Mouse (Mus musculus): ENCODE data around the gene Os9.
"Not testable (repeated sequence)": the region's sequence is repeated elsewhere in the genome, so short reads cannot be mapped to it uniquely, and the experiment has no call there.

The Os9 gene

DNA sequence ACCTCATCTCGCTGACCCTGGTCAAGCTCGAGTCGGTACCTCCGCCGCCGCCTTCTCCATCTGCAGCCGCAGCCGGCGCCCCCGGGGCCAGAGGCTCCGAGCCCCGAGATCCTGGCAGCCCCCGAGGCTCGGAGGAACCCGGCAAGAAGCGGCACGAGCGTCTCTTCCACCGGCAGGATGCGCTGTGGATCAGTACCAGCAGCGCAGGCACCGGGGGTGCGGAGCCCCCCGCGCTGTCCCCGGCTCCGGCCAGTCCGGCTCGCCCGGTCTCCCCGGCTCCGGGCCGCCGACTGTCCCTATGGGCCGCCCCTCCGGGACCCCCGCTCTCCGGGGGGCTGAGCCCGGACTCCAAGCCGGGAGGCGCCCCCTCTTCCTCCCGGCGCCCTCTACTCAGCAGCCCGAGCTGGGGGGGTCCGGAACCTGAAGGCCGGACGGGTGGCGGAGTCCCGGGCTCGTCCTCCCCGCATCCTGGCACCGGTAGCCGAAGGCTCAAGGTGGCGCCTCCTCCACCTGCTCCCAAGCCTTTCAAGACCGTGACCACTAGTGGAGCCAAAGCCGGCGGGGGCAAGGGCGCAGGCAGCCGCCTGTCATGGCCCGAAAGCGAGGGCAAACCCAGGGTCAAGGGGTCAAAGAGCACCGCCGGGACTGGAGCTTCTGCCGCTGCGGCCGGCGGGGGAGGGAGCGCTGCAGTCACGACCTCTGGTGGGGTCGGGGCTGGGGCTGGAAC lies 41.1 kb downstream of the Os9 start:
- no peak for DNase-seq

- no peak for DNase-seq
Measured at GRCm38 (mm10) chr10:127078677-127079575, 42.0 kb downstream of the Os9 start.

DNA sequence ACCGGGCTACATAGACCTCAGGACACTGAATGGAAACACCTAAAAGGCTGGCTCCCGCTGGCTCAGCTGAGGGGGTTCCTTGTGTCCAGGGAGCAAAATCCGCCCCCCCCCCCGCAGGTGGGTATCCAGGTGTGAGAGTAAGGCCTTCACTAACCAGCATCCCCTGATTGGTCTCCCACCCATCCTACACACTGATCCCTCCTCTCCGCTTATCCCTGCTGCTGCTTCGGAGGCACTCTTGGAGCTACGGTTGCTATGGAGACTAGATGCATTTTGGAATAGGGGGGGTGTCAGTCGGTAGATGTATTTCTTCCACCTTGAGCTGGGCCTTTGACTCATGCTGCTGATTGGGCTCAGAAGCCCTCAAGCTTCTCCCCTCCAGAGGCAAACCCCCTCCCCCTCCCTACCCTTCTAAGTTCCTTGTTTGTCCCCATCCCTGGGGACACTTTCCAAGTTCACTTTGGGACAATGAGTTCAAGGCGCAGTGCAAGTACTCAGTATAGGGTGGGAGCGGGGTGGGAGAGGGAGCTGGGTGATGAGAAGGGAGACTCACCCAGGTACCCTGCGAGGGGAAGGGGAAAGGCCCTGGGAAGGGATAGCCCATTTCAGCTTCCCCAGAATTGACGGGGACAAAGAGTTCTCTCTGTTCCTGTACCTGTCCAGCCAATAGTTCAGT lies 42.8 kb downstream of the Os9 start:
- DNase-seq, result no peak

GRCm38 (mm10) chr10:127077515-127077914 lies 43.4 kb downstream of the Os9 start:
- DNase-seq, result no peak

- DNase-seq, result peak; percentile 77
Measured at GRCm38 (mm10) chr10:127076082-127076481, 44.8 kb downstream of the Os9 start.

DNA sequence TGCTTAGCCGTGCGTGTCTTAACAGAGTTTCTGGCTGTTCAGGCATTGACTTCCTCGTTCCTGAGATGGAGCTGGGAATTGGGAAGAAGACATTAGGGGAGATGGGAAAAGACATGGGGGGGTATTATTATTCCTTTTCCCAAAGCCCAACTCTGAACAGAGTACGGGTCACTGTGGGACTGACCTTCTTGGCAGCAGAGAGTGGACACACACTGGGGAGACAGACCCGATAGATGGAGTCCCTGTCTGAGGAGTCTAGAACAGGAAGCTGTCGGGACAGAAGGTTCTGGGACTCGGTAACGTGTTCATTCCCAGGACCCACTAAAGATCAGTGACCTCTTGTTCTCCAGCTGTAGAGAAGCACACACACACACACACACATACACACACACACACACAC lies 45.3 kb downstream of the Os9 start:
- DNase-seq, result no peak

- peak; percentile 92 for DNase-seq
Measured at GRCm38 (mm10) chr10:127075080-127075479, 45.9 kb downstream of the Os9 start, which contains the start of gene Agap2. TSS of gene Agap2 (plus strand) at chr10:127075284.

GRCm38 (mm10) chr10:127073981-127074380 lies 47.0 kb downstream of the Os9 start:
- no peak for DNase-seq

- not testable (repeated sequence) for DNase-seq
Measured at GRCm38 (mm10) chr10:127072969-127073368, 48.0 kb downstream of the Os9 start.

DNA sequence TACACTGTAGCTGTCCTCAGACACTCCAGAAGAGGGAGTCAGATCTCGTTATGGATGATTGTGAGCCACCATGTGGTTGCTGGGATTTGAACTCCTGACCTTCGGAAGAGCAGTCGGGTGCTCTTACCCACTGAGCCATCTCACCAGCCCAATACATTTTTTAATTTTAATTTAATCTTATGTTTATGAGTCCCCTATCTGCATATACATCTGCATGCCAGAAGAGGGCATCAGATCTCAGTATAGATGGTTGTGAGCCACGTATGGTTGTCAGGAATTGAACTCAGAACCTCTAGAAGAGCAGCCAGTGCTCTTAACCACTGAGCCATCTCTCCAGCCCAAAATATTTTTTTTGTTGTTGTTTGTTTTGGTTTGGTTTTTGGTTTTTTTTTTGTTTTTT lies 48.7 kb downstream of the Os9 start:
- DNase-seq, result not testable (repeated sequence)

DNA sequence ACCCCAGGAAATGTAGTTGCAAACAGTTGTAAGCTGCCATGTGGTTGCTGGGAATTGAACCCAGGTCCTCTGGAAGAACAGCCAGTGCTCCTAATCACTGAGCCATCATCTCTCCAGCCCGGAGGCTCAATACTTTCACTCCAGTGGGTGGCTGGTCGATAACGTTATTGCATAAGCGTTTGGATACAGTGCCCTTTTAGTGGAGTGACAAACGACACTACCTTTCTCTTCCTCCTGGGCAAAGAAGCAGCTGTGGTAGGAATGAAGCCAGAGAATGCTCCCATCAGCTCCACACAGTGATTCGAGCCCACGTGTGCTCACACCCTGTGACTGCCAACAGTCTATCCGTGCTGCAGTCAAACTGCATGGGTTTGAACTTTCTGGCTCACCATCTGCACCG lies 49.7 kb downstream of the Os9 start:
- no peak for DNase-seq

GRCm38 (mm10) chr10:127070190-127071121 lies 50.5 kb downstream of the Os9 start, which contains the start of gene Tspan31:
TSS of gene Tspan31 (minus strand) at chr10:127070264.
- DNase-seq, result peak; percentile 49

DNA sequence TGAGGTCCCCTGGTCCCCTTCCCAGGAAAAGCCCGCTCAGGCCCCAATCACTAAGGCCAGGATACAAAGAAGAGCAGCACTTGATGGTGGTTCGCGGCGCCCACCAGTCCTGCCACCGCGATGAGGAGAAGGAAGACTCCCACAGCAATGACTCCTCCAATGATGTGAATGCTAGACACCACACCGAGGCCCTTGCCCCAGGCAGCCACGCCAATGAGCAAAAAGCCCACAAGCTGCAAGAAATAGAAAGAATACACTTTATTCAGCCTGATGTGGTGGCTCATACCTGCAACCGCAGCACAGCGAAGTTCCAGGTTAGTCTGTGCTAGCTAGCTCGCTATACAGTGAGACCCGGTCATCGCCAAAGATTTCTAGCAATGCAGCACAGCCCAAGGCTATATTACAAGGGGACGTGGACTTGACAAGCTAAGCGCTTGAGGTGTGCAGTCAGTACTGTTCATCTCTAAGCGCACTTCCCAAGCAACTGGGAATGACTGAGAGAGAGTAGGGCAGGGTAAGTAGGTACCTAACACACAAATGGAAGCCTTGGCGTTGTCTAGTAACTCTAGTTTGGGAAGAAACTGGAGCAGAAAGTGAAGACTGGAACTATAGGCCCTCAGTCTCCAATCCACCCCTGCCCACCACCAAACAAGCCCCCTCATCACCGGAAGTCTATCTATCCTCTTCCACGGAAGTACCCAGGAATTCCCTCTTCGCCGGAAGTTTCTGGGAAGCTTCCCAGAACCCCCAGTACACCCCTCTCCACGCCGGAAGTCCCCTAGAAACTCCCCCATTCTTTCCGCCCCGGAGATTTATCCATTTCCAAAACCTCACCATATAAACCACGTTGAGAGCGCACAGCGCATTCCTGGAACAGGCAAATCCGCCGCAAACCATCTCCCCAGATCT lies 51.4 kb downstream of the Os9 start:
- DNase-seq, result no peak

DNA sequence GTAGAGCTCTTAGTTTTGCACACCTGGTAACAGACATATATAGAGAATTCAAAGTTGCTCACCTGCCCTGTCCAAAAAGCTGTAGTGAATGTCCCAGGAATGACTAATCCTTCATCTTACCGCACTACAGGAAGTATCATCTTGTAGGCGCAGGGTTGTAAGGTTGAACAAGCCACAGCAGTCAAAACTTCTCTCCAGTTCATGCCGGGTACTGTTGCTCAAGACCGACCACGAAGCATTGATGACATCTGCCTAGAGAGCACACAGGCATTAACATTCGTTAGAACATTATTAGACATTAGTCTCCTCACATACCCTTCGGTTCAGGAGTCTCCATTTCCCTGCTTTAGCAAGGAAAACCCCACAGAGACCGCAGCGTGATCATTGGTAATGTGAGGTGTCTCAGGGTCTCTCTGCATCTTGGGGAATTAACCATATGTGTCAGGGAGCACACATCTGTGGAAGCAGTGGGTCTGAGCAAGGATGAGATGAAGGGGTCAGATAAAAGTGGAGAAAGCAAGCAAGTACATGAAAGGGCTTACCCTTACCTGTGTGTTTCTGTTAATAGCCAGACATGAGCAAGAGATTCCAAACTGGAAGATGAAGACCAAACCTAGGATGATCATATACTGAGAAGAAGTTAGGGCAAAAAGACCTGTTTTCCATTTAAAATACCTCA lies 52.4 kb downstream of the Os9 start:
- DNase-seq, result no peak

GRCm38 (mm10) chr10:127066519-127067018 lies 54.4 kb downstream of the Os9 start:
- no peak for DNase-seq

DNA sequence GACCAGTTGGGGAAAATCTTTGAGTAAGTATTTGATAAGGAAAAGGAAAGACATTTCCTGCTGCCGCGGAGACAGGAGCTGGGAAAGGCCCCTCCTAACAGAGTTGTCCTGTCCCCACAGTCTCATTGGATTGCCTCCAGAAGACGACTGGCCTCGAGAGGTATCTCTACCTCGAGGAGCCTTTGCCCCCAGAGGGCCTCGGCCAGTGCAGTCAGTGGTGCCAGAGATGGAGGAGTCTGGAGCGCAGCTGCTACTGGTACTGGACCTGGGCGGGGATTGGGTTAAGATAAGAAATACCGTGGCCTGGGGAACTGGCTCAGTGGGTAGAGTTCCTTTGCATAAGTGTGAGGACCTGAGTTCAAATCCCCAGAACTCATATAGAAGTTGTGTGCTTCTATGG lies 55.0 kb downstream of the Os9 start:
- no peak for DNase-seq

GRCm38 (mm10) chr10:127063913-127064870 lies 56.7 kb downstream of the Os9 start:
- no peak for DNase-seq

- peak; percentile 97 for DNase-seq
Measured at GRCm38 (mm10) chr10:127063239-127063872, 57.6 kb downstream of the Os9 start, which contains the start of gene Cdk4. TSS of gene Cdk4 (plus strand) at chr10:127063534.
